Mouse (Mus musculus) E14TG2a.4 (cell line): Measurements from ENCODE around the gene Arhgef40.

Experiments used
- CTCF ChIP-seq: conservative IDR thresholded peaks from 2 replicates; pipeline ENCODE4 v1.5.1; 2014; ENCODE audit warnings: low read length
- NANOG ChIP-seq: IDR thresholded peaks from 2 replicates; pipeline ENCODE4 v1.6.1; 2014; ENCODE audit warnings: borderline replicate concordance, low read length, mixed read lengths
- POU5F1 ChIP-seq: IDR thresholded peaks from 2 replicates; pipeline ENCODE4 v1.6.1; 2014; ENCODE audit warnings: low read length, borderline replicate concordance

DNA sequence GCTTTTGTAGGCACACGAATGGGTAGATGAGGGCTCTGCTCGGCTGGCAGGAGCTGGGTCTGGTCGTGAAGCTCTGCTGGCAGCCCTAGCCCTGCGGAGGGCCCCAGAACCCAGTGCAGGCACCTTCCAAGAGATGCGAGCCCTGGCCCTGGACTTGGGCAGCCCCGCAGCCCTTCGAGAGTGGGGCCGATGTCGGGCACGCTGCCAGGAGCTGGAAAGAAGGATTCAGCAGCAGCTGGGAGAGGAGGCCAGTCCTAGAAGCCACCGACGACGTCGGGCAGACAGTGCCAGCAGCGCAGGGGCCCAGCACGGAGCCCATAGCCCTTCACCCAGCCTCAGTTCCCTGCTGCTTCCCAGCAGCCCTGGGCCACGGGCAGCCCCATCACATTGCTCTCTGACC is 12.3 kb downstream of the Arhgef40 start:
- TF ChIP-seq CTCF: no peak
- TF ChIP-seq NANOG: no peak
- no peak for TF ChIP-seq POU5F1
